Mouse (Mus musculus) layer of hippocampus, adult 9-10 months (tissue): ENCODE measurements around the gene Rab35.

Experiments used
- DNase-seq: peaks from one replicate; pipeline ENCODE4 v3.0.0; 2022; ENCODE audit warnings: low spot score

The Rab35 gene

DNA sequence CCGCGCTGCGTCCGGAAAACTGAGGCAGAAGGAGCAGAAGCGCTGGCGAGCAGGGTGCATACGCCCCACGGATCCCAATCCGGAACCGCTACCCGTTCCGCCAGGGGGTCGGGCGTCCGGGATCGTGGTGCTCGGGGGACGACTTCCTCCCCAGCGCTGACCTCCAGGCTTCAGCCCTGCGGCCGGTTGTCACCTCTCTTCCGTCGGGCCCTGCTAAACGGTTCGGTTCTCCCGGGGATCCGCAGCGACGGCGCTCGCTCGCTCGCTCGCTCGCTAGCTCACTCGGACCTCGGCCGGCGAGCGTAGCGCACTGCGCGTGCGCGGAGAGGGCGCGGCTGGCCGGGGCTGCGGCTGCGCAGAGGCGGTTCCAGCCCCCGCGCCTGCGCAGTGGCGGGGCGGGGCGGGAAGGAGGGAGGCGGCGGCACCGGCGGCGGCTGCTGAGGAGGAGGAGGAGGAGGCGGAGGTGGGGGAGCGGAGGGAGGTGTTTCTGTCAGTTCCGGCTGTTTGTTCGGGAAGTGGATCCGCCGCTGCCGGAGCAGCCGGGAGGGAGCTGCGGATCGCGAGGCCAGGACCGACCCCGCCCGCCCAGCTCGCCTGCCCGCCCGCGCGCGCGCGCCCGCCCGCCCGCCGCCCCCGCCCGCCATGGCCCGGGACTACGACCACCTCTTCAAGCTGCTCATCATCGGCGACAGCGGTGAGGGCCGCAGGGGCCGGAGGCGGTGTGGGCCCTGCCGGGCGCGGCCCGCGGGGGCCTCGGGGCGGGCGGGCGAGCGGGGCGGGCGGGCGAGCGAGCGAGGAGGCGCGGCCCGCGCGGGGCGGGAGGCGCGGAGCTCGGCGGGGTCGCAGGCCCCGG lies at the start of gene Rab35:
Gene Rab35, plus strand, starts transcription at position 404 of the 853 bp plus-strand sequence.
- peak; percentile 54 for DNase-seq

DNA sequence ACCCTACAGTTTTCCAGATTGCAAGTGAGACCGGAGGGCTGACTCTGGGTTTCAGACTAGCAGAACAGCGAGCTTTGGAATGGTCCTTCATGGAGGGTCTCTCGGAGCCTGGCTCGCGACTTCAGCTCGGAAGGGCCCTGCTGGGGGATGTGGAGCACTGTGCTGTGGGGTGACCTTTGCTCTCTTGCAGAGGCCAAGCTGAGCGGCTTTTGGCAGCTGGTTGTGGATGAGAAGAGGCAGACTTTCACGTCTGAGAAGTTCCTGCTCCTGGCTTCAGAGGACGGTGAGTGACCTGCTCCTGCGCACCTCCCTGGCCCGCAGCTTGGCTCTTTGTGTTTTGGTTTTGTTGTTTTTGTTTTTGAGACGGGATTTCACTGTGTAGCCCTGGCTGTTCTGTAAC lies 46.1 kb upstream of the Rab35 start:
- no peak for DNase-seq

- no peak for DNase-seq
Observed at GRCm38 (mm10) chr5:115586166-115586565, 45.5 kb upstream of the Rab35 start.

- DNase-seq: no peak
Observed at GRCm38 (mm10) chr5:115586780-115587179, 44.9 kb upstream of the Rab35 start.

- DNase-seq: no peak
Observed at GRCm38 (mm10) chr5:115591028-115591427, 40.7 kb upstream of the Rab35 start.

- no peak for DNase-seq
Observed at GRCm38 (mm10) chr5:115591506-115591905, 40.2 kb upstream of the Rab35 start.

- DNase-seq: no peak
Observed at GRCm38 (mm10) chr5:115603561-115603960, 28.1 kb upstream of the Rab35 start.

GRCm38 (mm10) chr5:115611566-115611965 lies 20.1 kb upstream of the Rab35 start:
- DNase-seq: no peak

DNA sequence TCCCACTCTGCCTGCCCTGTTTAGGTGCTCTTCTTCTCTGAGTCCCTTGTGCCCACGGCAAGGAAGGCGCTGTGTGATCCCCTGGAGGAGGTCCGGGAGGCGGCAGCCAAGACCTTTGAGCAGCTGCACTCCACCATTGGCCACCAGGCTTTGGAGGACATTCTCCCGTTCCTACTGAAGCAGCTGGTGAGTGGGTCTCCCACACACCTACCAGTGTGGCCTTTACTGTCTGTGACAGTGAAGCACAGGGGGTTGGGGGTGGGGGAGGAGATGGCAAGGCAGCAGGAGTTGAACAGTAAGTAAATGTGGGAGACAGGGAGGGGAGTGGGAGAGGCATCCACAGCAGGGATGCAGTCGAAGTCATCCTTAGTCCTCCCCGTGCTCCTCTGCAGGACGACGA lies 18.4 kb upstream of the Rab35 start:
- DNase-seq: no peak

DNA sequence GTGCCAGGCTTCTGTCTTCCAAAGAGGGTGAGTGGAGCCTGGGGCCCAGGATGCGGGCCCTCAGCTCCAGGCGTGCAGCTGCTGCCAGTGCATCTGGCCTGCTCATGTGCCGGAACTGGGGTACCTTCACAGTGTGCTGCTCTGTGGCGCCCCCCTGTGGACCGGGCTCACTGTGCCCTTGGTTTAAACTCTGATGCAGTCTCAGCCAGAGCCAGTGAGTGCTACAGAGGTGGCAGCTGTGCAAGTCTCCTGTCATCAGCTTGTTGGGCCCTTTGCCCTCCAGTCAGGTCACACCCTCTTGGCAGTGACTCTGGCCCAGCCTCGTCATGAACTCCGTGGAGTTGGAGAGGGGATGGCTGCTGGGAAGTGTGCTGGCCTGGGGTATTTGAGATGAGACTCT lies 16.8 kb upstream of the Rab35 start:
- no peak for DNase-seq

- no peak for DNase-seq
Observed at GRCm38 (mm10) chr5:115619690-115620089, 12.0 kb upstream of the Rab35 start.

DNA sequence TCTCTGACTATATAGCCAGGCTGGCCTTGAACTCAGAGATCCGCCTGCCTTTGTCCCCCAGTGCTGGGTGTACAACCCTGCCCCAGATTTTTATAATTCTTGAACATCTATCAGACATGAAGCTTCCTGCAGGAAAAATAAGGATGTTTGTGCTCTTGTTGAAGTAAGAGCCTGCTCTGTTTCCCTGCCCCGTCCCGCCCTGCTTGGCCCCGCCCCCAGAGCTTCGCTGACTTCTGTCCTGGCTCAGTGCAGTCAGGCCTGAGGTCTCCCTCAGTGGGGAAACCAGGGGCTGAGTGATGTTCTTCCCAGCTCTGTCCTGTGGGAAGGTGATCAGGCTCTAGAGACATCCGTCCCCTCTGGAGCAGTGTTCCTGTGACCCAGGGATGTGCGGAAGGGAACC lies 9.0 kb upstream of the Rab35 start:
- DNase-seq: no peak

GRCm38 (mm10) chr5:115623694-115624440 lies 7.8 kb upstream of the Rab35 start:
- DNase-seq: no peak

DNA sequence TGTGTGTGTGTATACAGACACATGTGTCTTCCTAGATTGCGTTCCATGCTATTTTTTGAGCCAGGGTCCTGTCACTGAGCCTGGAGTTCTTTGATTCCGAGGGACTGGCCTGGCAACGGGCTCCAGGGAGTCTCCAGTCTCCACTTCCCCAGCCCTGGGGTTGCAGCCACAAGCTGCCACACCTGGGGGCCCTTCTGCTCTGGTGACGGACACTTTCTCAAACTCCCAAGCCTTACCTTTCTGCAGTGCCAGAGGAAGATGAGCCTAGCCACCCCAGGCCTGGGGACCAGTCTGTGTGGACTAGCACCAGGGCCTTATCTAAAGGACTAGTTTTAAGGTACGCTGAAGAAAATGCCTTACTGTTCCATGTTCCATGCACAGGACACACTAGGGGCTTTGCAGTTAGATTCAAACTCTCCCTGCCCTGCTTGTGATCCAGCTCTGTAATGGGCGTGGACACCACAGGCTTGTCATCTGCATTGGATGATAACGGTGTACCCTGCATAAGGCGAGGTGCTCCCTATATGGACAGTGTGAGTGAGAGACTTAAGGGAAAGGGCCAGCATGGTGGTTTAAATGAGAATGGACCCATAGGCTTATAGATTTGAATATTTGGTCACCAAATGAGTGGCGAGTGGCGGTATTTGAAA lies 5.3 kb upstream of the Rab35 start:
- DNase-seq: no peak

DNA sequence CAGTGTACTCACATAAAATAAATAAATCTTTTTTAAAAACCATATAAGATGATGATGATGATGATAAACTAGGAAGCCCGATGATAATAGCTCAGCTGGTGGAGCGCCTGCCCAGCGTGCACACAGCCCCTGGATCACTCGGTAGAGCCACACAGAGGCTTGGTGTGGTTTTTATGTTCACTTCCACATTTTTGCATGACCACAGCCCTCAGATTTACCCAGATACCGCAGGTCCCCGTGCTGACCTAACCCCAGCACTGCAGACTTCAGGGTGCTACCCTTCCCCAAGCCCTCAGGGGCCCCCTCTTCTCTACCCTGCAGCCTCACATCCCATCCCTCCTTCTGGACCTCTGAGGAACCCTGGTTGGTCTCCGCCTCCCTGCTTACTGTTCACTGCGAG lies 3.6 kb upstream of the Rab35 start:
- no peak for DNase-seq

DNA sequence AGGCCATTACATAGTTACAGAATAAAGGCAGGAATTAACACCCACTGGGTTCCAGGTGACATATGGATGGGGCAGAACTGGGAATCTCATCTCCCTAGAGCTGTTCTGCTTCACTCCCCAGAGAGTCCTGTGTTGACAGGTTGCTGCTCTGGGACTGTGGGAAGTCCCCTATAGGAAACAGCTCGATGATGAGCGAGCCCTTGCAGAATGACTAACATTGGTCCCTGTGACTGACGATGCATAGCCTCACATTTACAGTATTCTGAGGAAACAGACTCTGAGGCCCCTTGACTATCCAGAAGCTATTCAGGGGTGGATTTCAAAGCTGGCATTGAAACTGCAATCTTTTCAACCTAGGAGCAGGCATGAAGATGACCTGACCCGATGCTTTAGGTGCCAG lies 2.0 kb upstream of the Rab35 start:
- no peak for DNase-seq

DNA sequence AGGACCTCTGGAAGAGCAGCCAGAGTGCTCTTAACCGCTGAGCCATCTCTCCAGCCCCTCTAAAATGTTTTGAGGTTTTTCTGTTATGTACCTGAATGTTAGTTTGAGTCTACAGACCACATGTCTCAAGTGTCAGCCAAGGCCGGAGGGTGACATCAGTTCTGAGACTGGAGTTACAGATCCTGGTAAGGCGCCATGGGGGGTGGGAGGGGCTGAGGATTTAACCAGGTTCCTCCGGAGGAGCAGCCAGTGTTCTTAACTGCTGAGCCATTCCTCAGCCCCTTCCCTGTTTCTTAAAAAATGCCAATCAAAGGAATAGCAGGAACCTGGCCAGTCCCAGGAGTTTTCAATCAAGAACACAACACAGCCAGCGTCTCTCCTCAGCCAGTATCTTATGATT lies 1.4 kb upstream of the Rab35 start:
- no peak for DNase-seq

DNA sequence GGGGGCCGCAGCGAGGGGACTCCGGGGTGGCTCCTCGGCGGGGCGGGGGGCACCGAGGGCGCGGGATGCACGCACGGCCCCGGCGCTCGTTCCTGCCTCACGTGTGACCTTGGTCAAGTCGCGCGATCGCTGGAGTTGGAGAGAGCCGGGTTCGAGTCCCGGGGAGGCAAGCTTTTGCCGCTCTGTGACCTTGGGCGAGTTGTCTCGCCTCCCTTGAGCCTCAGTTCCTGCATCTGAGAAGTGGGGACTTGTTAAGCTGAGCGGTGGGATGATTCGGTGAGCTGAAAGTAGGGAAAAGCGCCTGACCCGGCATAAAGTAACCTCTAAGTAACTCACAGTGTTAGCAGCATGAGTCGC lies 628 bp downstream of the Rab35 start:
- DNase-seq: no peak

- DNase-seq: no peak
Observed at GRCm38 (mm10) chr5:115633060-115633459, 1.4 kb downstream of the Rab35 start.

DNA sequence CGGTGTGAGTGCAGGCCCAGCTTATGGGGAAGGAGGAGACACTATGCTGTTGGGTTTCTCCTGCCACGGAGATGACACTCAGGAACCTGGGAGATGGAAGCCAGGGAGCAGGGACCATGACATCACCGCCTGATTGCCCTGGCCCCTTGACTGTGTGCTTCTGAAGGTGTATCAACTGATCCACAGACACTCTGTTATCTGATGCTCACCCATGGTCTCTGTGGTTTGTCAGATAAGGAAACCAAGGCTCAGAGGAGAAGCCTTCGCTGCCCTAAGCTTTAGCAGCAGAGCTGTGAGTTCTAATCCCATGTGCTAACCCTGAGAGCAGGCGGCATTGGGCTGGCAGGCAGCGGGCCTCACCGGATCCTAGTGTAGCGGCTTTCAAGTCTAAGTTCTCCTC lies 2.3 kb downstream of the Rab35 start:
- DNase-seq: no peak

DNA sequence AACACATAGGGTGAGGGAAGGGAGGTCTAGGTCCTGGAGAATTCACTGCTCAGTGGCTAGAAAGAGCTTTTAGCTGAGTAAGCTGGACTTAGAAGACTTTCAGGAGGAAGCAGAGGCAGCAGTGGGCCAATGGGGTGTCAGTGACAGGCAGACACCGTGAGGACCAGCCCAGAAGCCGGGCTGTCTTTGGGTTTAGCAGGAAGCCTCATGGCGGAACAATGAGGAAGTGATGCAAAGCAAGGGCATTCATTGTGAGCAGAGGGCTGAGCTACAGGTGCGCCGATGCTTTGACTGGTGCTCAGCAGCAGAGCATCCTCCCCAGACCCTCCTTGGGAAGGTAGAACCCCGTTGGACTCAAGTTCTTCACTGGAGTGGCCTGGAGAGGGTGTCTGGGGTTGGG lies 3.8 kb downstream of the Rab35 start:
- no peak for DNase-seq

DNA sequence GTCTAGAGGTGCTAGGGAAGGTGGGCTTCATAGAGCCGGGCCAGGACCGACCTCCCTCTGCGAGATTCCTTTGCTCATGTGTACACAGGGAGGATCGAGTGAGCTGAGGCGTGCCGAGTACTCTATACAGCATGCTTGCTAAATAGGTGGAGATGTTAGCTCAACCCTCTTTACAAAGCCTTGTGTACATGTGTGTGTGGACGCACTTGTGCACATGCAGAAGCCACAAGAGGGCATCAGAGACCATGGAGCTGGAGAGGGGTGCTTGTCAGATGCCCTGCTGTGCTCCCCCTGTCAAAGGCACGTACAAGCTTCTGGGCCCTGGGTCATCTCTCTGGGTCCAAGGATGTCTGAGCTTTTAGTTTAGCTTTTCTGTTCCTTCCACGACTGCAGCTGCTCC lies 12.5 kb downstream of the Rab35 start:
- DNase-seq: no peak

DNA sequence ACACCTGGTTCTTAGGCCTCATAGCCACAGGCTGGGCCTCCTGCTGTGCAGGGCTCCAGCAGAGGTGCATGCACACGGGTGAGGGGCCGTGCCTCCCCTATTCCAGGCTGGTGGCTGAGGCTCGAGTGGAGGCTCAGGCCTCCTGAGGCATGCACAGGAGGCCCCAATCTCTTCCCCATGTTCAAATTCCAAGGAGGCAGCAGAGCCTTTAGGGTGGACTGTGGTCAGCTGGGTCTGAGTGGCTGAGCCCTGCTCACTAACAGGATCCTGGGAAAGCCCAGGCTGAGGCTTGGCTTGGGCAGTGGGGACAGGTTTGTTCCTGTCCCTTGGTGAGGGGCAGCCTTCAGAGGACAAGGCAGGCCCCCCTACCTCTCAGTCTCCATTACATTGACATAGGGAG lies 17.2 kb downstream of the Rab35 start:
- DNase-seq: no peak
